Mouse (Mus musculus) G1E (cell line): ENCODE data around the gene Jund.

Experiments
- CTCF ChIP-seq: IDR thresholded peaks from 2 replicates; pipeline ENCODE4 v1.5.1; 2012; ENCODE audit warnings: low read depth, low read length, inconsistent platforms, mixed read lengths
- GATA1 ChIP-seq: IDR thresholded peaks from 2 replicates; pipeline ENCODE4 v1.6.1; 2012; ENCODE audit warnings: borderline replicate concordance, low read length, inconsistent platforms, mixed read lengths

DNA sequence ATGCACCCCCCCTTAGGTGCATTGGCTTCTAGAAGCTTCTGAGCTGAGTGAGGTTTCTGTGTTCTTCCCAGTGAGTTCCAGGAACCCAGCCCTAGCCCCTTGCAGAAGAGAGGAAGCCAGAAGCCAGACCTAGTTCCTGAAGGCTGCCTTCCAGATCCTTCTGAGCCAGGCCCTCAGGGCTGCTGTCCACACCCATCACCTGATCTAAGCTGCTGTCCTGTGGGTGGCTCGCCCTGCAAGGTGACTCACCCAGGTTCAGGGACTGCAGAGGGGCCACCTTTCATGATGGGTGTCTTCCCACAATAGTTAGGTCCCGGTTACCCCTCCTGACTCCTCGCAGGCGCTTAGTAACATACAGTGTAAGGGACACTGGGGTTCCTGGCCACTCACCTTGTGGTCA lies 19.3 kb upstream of the Jund start:
- TF ChIP-seq CTCF (no peak), GATA1 (no peak)
